Mouse (Mus musculus) thymus, adult 18-20 months (tissue): ENCODE measurements around the gene Olfr1474.
"Not testable (repeated sequence)": the region's sequence is repeated elsewhere in the genome, so short reads cannot be mapped to it uniquely, and the experiment has no call there.

Experiments
- DNase-seq, 2 experiments: peaks; one replicate each; pipeline ENCODE4 v3.0.0; 2022; ENCODE audit warnings: mixed read lengths in 2 of 2

Gene Olfr1474

GRCm38 (mm10) chr19:13469265-13469664, at the start of gene Olfr1474:
Olfr1474 (plus strand) TSS chr19:13469565.
- DNase-seq, result not testable (repeated sequence)

DNA sequence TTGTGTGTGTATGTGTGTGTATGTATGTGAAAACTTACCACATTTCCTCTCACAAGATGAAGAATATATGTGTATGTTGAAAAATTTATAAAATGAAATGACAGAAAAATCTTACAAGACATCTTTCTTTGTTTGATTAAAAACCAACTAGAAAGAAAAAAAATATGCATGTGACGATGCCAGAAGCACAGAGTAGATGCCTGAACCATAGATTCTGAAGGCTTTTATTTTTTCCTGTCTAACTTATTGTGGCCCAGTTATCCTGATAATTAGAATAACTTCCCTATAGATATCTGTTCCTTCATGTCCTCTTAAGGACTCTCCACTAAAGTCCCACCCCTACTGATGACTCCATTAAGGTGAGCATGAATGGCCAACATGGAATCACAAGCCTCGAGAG, 26.3 kb upstream of the Olfr1474 start, which contains the start of gene Olfr1471:
Gene Olfr1471 (plus strand): TSS at position 301 of the 400 bp plus-strand sequence.
- not testable (repeated sequence) for DNase-seq

DNA sequence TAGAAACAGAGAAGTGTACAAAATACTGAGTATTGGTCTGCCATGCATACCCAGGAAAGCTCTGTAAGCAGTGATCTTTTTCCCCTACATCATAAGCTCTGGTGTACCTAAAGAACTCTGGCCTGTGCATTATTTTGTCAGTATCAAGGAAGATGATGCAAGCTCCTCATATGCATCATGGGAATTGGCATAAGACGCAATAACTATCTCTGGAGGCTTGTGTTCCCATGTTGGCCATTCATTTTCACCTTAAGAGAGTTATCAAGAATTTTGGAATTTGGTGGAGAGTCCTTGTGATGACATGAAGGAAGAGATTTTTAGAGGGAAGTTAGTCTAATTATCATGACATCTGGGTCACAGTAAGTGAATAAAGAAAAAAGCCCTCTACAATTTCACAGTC, 13.4 kb upstream of the Olfr1474 start, which contains the start of gene Olfr1472:
Gene Olfr1472 (minus strand): TSS at position 101 of the 400 bp plus-strand sequence.
- DNase-seq, result no peak

DNA sequence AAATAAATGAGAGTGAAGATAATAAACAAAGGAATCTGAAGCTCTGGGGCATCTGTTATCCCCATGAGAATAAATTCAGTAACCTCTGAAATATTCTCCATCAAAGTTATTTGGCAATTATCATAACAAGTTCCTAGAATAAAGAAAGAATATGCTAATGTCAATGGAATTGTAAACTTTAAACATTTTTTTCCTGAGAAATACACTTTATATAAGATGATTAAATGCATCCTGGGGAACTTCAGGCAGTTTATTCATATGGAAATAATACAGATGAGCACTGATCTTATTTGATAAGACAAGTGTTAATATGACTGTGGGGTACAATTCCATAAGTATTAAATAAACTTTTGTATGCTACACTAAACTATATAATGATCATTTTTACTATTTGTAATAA, 10.7 kb downstream of the Olfr1474 start, which contains the start of gene Olfr1475:
Gene Olfr1475 (minus strand): TSS at position 101 of the 400 bp plus-strand sequence.
- no peak for DNase-seq

DNA sequence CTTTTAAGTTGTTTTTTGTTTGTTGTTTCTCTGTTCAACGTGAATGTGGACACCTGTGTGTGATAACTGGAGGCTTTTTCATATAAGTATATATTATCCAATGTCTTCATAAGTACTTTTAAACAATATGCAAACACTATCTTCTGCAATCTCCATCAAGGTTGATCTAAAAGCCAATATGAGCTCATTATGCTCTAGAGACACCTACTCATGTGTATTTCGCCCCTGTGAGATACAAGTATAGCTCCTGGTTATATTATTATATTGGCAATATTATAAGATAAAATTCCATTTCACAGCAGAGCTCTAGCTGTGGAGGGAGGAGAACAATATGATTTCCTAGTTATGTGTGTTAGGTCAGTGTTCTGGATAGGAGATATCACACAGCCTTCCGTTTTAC, 30.9 kb downstream of the Olfr1474 start, which contains the start of gene Olfr1477:
Gene Olfr1477 (plus strand): TSS at position 301 of the 400 bp plus-strand sequence.
- DNase-seq, result no peak
